Mouse (Mus musculus) G1E (cell line): ENCODE measurements around the gene Me1. TPM values are rescaled to one million over a fixed set of nuclear protein-coding genes. Genes with fewer than 3 reads are reported as not detected.
"Not testable (repeated sequence)": the region's sequence is repeated elsewhere in the genome, so short reads cannot be mapped to it uniquely, and the experiment has no call there.

Experiments
- ATAC-seq: 2 replicates; pipeline ENCODE4 v1.8.0; 2016; ENCODE audit warnings: mild to moderate bottlenecking; ENCODE audit not compliant: insufficient number of reproducible peaks, poor library complexity, low FRiP score, severe bottlenecking; ENCODE audit errors: extremely low read depth
- DNase-seq: peaks from one replicate; pipeline ENCODE4 v3.0.0; 2012; ENCODE audit warnings: low spot score
- H3K27me3 ChIP-seq: 2 replicates; pipeline ENCODE4 v1.6.1; 2012; ENCODE audit warnings: mild to moderate bottlenecking, low read length, inconsistent platforms; ENCODE audit not compliant: insufficient read depth
- H3K36me3 ChIP-seq: replicated peaks from 2 replicates; pipeline ENCODE3; 2012; ENCODE audit warnings: mild to moderate bottlenecking, inconsistent platforms
- H3K4me1 ChIP-seq: 2 replicates; pipeline ENCODE4 v1.6.1; 2012; ENCODE audit warnings: low read depth, low read length, inconsistent platforms, mixed read lengths; ENCODE audit not compliant: insufficient read depth
- H3K4me3 ChIP-seq: 2 replicates; pipeline ENCODE4 v1.5.1; 2012; ENCODE audit warnings: low read depth, mild to moderate bottlenecking, inconsistent platforms, low read length, moderate library complexity, mixed read lengths
- H3K9me3 ChIP-seq: replicated peaks from 2 replicates; pipeline ENCODE4 v1.6.1; 2012; ENCODE audit warnings: inconsistent platforms
- CTCF ChIP-seq: IDR thresholded peaks from 2 replicates; pipeline ENCODE4 v1.5.1; 2012; ENCODE audit warnings: low read depth, low read length, inconsistent platforms, mixed read lengths
- GATA1 ChIP-seq: IDR thresholded peaks from 2 replicates; pipeline ENCODE4 v1.6.1; 2012; ENCODE audit warnings: borderline replicate concordance, low read length, inconsistent platforms, mixed read lengths
- GATA2 ChIP-seq: IDR thresholded peaks from 2 replicates; pipeline ENCODE4 v1.6.1; 2012; ENCODE audit warnings: low read depth, low read length, inconsistent platforms, borderline replicate concordance
- POLR2AphosphoS5 ChIP-seq: IDR thresholded peaks from 2 replicates; pipeline ENCODE4 v1.6.1; 2012; ENCODE audit warnings: low read depth, low read length, inconsistent platforms; ENCODE audit not compliant: insufficient replicate concordance
- TAL1 ChIP-seq: conservative IDR thresholded peaks from 2 replicates; pipeline ENCODE4 v1.6.1; 2012; ENCODE audit warnings: low read depth, low read length, inconsistent platforms, mixed read lengths
- polyA plus RNA-seq: library from polyadenylated mRNA; stranded (reverse); fragments of >175 nt; gene quantifications from 2 replicates; pipeline ENCODE4 v1.2.3, GENCODE M21; 2012
- total RNA-seq, 2 experiments: library from RNA; stranded (forward) in 1 of 2; stranded (reverse) in 1 of 2; fragments of 200-1000 nt in 1 of 2; fragments of >200 nt in 1 of 2; fragmentation: Nextera tagmentation in 1 of 2; gene quantifications; 2 replicates each; pipeline ENCODE4 v1.2.3; 2014 to 2017

Gene Me1
- total and polyA plus RNA-seq, 3 experiments = 1.7 to 3.1 (median 2.1) TPM

- ATAC-seq = no peak
- no peak overlapping the region for H3K4me3 ChIP-seq
Observed at GRCm38 (mm10) chr9:86605776-86606175, 90.0 kb downstream of the Me1 start.

GRCm38 (mm10) chr9:86599723-86600303, 95.9 kb downstream of the Me1 start:
- no peaks in the 10 kb centered on the region for H3K9me3 ChIP-seq
- H3K36me3 ChIP-seq = peaks cover 2% of the 10 kb centered on the region
- no peak for ATAC-seq
- no peak overlapping the region for H3K4me3 ChIP-seq
- TF ChIP-seq POLR2AphosphoS5 = no peak
- no peak for TF ChIP-seq GATA1
- TF ChIP-seq GATA2 = no peak
- TF ChIP-seq CTCF = no peak
- no peak for TF ChIP-seq TAL1
- no peaks in the 10 kb centered on the region for H3K4me1 ChIP-seq
- DNase-seq = no peak
- no peaks in the 10 kb centered on the region for H3K27me3 ChIP-seq

More at GRCm38 (mm10) chr9:86605776-86606175, 90.0 kb downstream of the Me1 start:
- H3K9me3 ChIP-seq = no peaks in the 10 kb centered on the region
- no peaks in the 10 kb centered on the region for H3K27me3 ChIP-seq
- DNase-seq = no peak
- TF ChIP-seq CTCF = no peak
- TF ChIP-seq POLR2AphosphoS5 = no peak
- TF ChIP-seq GATA1 = no peak
- no peak for TF ChIP-seq TAL1
- no peak for TF ChIP-seq GATA2
- no peaks in the 10 kb centered on the region for H3K4me1 ChIP-seq
- H3K36me3 ChIP-seq = no peaks in the 10 kb centered on the region

- H3K4me3 ChIP-seq, DNase-seq, H3K27me3 ChIP-seq, H3K4me1 ChIP-seq, ATAC-seq, H3K36me3 ChIP-seq, H3K9me3 ChIP-seq: not testable (repeated sequence)
Observed at GRCm38 (mm10) chr9:86596983-86597382, 98.8 kb downstream of the Me1 start.

- H3K27me3 ChIP-seq, ATAC-seq, H3K36me3 ChIP-seq, H3K4me3 ChIP-seq, H3K4me1 ChIP-seq, DNase-seq, H3K9me3 ChIP-seq: not testable (repeated sequence)
Observed at GRCm38 (mm10) chr9:86594357-86594767, 101.4 kb downstream of the Me1 start.

GRCm38 (mm10) chr9:86592676-86593668, 102.8 kb downstream of the Me1 start:
- peaks cover 6% of the 10 kb centered on the region for H3K36me3 ChIP-seq

GRCm38 (mm10) chr9:86587019-86587795, 108.5 kb downstream of the Me1 start:
- no peak for ATAC-seq
- TF ChIP-seq TAL1 (no peak), CTCF (no peak), GATA2 (no peak), POLR2AphosphoS5 (no peak), GATA1 (no peak)

More at GRCm38 (mm10) chr9:86592676-86593668, 102.8 kb downstream of the Me1 start:
- Histone ChIP-seq H3K4me1 (peaks cover 5% of the 10 kb centered on the region; the same call in 1 of the 2 replicates), H3K4me3 (no peak overlapping the region), H3K27me3 (no peaks in the 10 kb centered on the region), H3K9me3 (no peaks in the 10 kb centered on the region)
- no peak for ATAC-seq
- TF ChIP-seq TAL1 (no peak), CTCF (peak; percentile 12; the same call in 1 of the 2 replicates)
- no peak for DNase-seq

More at GRCm38 (mm10) chr9:86587019-86587795, 108.5 kb downstream of the Me1 start:
- no peaks in the 10 kb centered on the region for H3K27me3 ChIP-seq
- H3K4me3 ChIP-seq = no peak overlapping the region
- H3K36me3 ChIP-seq = peaks cover 3% of the 10 kb centered on the region
- H3K4me1 ChIP-seq = peaks cover 5% of the 10 kb centered on the region; the same call in 1 of the 2 replicates
- H3K9me3 ChIP-seq = no peaks in the 10 kb centered on the region
- no peak for DNase-seq
